Mouse (Mus musculus) hematopoietic stem cell, adult 5-6 weeks (primary cell): Measurements from ENCODE around the gene Olfr223. TPM values are rescaled to one million over a fixed set of nuclear protein-coding genes. Genes with fewer than 3 reads are reported as not detected.
A peak's percentile ranks its signal among the peaks of the same experiment; 100 is the strongest.
"Not testable (repeated sequence)": the region's sequence is repeated elsewhere in the genome, so short reads cannot be mapped to it uniquely, and the experiment has no call there.

Experiments used
- ATAC-seq, 2 experiments: fragments of 125-278 bp in 1 of 2; replicated peaks in 1 of 2; 2 replicates each; pipeline ENCODE4 v1.8.0; 2016 to 2017; ENCODE audit warnings: inconsistent platforms in 2 of 2, mild to moderate bottlenecking in 2 of 2, moderate number of reproducible peaks in 2 of 2, low read depth in 1 of 2, moderate TSS enrichment in 1 of 2; ENCODE audit not compliant: low FRiP score in 2 of 2, poor library complexity in 2 of 2, severe bottlenecking in 2 of 2, insufficient read depth in 1 of 2, low TSS enrichment in 1 of 2
- total RNA-seq: library from RNA; stranded (forward); fragments of 172-1452, 232-1000 nt; gene quantifications from 2 replicates; pipeline ENCODE4 v1.2.3, GENCODE M21; 2017

The Olfr223 gene
- total RNA-seq: not detected in 2 replicates

GRCm38 (mm10) chr11:59593189-59593588, at the start of gene Olfr223:
Olfr223 (minus strand) TSS chr11:59593289.
- ATAC-seq: no peak

GRCm38 (mm10) chr11:59642420-59642819, 49.3 kb upstream of the Olfr223 start:
- ATAC-seq: no peak

GRCm38 (mm10) chr11:59641227-59641626, 48.1 kb upstream of the Olfr223 start:
- no peak for ATAC-seq

DNA sequence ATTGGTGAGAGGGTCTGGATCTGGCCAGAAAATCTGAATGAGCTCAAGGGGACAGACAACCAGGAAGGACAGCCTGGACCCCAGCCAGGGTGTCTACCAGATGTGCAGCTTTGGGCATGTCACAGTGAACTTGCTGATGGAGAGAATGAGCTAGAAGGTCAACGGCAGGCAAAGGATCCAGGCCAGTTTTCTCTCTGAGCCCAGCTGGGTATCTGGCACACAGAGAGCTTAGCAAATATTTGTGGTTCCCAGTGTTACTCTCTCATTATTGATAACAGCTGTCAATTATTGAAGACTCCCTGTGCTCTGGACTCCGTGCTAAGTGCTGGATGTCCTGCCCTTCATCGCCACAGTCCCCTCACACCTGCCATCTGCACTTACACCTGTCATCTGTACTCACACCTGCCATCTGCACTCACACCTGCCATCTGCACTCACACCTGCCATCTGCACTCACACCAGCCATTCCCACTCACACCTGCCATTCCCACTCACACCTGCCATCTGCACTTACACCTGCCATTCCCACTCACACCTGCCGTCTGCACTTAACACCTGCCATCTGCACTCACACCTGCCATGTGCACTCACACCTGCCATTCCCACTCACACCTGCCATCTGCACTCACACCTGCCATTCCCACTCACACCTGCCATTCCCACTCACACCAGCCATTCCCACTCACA, 47.0 kb upstream of the Olfr223 start:
- ATAC-seq: no peak

DNA sequence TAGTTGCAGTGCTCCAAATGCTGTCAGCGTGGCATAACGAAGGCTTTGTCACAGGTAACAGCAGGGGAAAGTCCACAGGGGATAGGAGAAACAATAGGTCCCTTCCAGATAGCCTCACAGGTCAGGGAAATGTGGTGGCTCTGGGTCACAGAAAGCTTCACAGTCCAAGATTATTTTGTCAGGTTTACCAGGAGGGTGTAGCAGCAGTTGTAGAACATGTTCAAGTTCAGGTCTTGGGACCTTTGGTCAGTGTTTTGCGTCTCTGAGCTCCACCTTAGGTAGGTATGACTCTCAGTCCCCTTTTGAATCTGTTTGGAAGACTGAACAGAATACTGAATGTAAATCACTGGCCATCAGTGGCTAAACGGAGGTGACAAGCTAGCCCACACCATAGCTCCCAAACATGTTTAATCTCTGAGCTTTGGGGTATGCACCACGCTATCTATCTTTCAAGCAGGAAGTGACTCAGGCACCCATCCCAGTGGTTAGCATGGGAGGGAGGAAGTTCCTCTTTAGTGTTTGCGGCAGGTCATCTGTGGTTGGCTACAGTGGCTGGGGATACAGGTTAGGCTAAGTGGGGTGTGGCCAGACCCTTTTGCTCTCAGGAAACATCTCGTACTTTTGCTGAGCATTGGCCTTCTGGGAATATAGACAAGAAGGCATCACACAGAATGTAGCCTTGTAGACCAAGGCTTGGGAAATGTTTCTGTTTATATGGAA, 43.8 kb upstream of the Olfr223 start:
- ATAC-seq: peak; percentile 88 to 89

DNA sequence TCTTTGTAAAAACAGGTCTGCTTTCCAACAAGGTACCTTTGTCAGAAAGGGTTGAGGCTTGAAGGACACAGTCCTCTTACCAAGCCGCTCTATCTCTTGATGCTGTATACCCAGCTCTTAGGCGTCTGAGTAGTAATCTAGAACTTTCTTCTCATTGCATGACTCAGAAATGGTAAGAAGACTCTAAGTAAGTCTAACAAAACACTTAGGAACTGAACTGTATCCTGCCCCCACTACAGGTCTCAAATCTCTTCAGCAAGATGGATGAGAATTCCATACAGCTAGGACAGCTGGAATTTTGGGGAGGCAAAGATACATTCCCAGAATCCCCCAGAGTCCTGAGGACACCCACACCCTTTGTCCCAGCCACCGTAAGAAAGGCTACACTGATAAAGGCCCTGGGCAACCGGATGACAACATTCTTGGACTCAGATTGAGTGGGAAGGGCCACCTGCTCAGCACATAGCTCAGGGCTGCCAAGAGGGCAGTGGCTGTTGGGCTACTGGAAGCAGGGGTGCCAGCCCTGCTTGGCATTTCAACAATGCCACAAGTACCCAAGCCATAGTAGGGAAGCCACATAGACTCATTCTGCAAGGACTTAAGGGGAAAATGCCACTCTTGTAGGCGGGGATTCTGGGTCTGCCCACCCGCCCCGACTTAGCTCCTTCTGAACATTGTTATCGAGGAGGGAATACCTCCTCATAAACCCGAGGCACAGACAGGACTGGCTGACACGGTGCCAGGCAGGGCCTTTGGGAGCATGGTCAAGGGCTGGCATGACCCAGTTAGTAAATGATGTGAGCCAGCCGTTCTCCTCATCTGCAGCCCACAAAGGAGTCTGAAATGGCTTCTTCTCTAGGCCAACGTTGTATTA, 43.0 kb upstream of the Olfr223 start:
- no peak for ATAC-seq

GRCm38 (mm10) chr11:59635251-59635795, 42.2 kb upstream of the Olfr223 start:
- ATAC-seq: no peak

DNA sequence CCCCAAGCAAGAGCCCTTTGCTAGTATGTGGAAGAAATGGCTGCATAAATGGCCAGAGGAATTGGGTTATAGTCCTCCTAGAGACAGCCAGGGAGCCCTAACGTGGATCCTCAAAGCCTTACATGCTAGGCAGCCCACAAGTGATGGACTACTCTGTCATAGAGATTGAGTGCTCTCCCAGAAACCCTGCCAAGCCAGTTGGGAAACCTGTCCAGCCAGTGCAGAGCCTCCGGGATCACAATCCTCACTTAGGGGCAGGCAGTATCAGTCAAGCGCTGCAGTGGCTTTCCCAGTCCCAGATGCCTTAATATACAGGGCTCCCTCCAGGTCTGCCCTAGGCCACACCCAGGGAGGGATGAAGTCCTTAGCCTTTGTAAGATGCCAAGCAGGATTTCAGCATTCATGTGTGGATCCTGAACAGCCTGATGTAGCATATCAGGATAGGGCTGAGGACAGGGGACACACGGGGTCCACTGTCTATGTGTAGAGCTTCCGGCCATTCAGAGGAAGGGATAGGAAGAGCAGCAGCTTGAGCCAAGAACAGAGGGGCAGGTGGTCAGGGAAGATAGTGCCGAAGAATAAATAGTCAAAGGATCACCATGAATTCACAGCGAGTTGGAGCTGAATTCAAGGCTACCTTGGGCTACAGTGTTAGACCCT, 41.0 kb upstream of the Olfr223 start:
- ATAC-seq: no peak

DNA sequence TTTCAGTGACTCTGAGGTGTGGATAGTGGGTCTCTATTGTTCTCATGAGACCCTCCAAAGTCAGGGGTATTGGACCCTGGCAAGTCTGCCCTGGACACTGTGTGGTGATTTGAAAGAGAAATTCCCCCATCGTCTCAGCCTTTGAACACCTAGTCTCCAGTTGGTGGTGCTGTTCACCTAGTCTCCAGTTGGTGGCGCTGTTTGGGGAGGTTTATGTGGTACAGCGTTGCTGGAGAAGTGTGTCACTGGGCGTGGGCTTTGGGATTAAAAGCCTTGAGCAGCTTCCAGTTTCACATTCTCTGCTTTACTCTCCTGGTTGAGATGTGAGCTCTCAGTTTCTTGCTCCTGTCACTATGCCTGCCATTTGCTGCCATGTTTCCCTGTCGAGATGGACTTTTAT, 39.9 kb upstream of the Olfr223 start:
- ATAC-seq: peak; percentile 39 to 75; a peak in 2 of 4 replicates

- ATAC-seq: no peak
Measured at GRCm38 (mm10) chr11:59631980-59632379, 38.9 kb upstream of the Olfr223 start.

GRCm38 (mm10) chr11:59629871-59630270, 36.8 kb upstream of the Olfr223 start:
- ATAC-seq: no peak

DNA sequence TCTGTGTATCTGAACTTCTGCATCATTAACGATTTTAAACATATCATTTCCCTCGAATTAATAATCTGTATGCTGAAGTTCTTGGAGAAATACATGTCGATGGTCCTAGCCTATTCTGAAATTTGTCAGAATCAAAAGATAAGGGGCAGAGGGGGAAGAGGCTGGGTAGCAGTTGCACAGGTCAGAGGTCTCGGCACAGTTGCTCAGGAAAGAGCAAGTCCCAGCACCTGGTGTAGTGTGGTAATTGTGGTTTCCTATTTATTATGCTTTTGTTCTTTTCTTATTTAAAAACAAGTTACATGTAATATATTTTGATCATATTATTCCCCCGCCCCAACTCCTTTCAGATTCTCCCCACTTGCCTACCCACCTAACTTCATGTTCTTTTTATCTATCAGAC, 35.1 kb upstream of the Olfr223 start:
- ATAC-seq: 0 out of 4 replicates have a peak, but pooled peaks of 1 of the 2 experiments have one; percentile 41

- ATAC-seq: no peak
Measured at GRCm38 (mm10) chr11:59626192-59626591, 33.1 kb upstream of the Olfr223 start.

DNA sequence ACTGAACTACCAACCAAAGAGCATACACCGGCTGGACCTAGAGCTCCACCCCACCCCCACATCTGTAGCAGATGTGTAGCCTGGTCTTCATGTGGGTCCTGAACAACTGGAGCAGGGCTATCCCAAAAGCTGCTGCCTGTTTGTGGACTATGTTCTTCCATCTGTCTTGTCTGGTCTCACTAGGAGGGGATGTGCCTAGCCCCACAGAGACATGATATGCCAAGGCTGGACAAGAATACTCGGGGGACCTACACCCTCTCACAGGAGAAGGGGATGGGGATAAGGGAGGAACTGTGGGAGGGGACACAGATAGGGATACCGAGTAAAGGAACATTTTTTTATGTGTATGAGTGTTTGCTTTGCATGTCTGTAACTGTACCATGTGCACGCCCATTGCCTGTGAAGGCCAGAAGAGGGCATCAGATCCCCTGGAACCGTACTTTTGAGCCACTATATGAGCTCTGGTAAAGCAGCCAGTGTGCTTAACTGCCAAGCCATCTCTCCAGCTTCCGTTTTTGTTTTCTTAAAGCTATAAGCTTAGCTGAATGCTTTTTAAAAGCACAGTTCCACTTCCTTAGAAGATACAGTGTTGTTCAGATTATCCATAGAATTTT, 31.0 kb upstream of the Olfr223 start:
- ATAC-seq: peak; percentile 96 to 98

DNA sequence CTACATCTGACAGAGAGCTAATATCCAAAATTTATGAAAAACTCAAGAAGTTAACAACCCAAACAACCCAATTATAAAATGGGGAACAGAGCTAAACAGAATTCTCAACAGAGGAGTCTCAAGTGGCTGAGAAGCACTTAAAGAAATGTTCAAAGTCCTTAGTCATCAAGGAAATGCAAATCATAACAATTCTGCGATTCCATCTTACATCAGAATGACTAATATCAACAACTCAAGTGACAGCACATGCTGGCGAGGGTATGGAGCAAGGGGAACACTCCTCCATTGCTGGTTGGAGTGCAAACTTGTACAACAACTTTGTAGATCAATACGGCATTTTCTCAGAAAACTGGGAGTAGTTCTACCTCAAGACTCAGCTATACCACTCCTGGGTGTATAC, 29.1 kb upstream of the Olfr223 start:
- no peak for ATAC-seq

DNA sequence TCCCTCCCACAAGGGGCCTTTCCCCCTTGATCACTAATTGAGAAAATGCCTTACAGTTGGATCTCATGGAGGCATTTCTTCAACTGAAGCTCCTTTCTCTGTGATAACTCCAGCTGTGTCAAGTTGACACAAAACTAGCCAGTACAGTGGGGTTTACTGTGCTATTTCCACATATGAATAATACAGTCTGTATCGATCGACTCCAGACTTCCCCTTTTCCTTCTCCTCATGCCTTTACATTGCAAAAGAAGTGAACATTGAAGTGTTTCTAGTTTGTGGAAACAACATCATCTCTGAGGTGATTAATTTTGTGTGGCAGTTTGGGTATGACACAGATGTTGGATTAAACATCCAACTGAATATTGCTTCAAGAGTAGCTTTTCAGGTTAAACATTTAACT, 23.9 kb upstream of the Olfr223 start:
- not testable (repeated sequence) for ATAC-seq

- ATAC-seq: no peak
Measured at GRCm38 (mm10) chr11:59614120-59614519, 21.0 kb upstream of the Olfr223 start.
